Mouse (Mus musculus): ENCODE measurements around the gene Srsf7.
"Not testable (repeated sequence)": the region's sequence is repeated elsewhere in the genome, so short reads cannot be mapped to it uniquely, and the experiment has no call there.

Gene Srsf7

GRCm38 (mm10) chr17:80193075-80193474, 14.0 kb downstream of the Srsf7 start:
- DNase-seq, result no peak

- DNase-seq, result no peak
These were observed 23.5 kb downstream of the Srsf7 start for GRCm38 (mm10) chr17:80183615-80184014.

GRCm38 (mm10) chr17:80180468-80180867, 26.6 kb downstream of the Srsf7 start:
- DNase-seq, result no peak

GRCm38 (mm10) chr17:80179959-80180358, 27.1 kb downstream of the Srsf7 start:
- DNase-seq, result peak; percentile 81 to 82

GRCm38 (mm10) chr17:80178846-80179245, 28.3 kb downstream of the Srsf7 start:
- DNase-seq, result not testable (repeated sequence)

GRCm38 (mm10) chr17:80175966-80176365, 31.1 kb downstream of the Srsf7 start:
- DNase-seq, result no peak

- DNase-seq, result peak; percentile 28 to 31
These were observed 31.7 kb downstream of the Srsf7 start for GRCm38 (mm10) chr17:80175386-80175739.

GRCm38 (mm10) chr17:80174699-80175385, 32.3 kb downstream of the Srsf7 start:
- peak; percentile 33 to 44 for DNase-seq

GRCm38 (mm10) chr17:80174146-80174545, 33.0 kb downstream of the Srsf7 start:
- peak; percentile 47 for DNase-seq

- no peak for DNase-seq
These were observed 33.4 kb downstream of the Srsf7 start for GRCm38 (mm10) chr17:80173708-80174107.

- DNase-seq, result peak in 1 of 2 experiments; percentile 24
These were observed 34.3 kb downstream of the Srsf7 start for GRCm38 (mm10) chr17:80172761-80173160.

- DNase-seq, result no peak
These were observed 35.2 kb downstream of the Srsf7 start for GRCm38 (mm10) chr17:80171948-80172347.

- no peak for DNase-seq
These were observed 36.2 kb downstream of the Srsf7 start for GRCm38 (mm10) chr17:80170951-80171350.

- DNase-seq, result no peak
These were observed 37.3 kb downstream of the Srsf7 start for GRCm38 (mm10) chr17:80169792-80170191.

GRCm38 (mm10) chr17:80168425-80169182, 38.5 kb downstream of the Srsf7 start:
- DNase-seq, result no peak

- no peak for DNase-seq
These were observed 39.3 kb downstream of the Srsf7 start for GRCm38 (mm10) chr17:80167851-80168251.

- no peak for DNase-seq
These were observed 39.7 kb downstream of the Srsf7 start for GRCm38 (mm10) chr17:80167436-80167835.

- no peak for DNase-seq
These were observed 40.8 kb downstream of the Srsf7 start for GRCm38 (mm10) chr17:80166346-80166745.

GRCm38 (mm10) chr17:80165741-80166140, 41.4 kb downstream of the Srsf7 start:
- no peak for DNase-seq

GRCm38 (mm10) chr17:80163991-80164390, 43.1 kb downstream of the Srsf7 start:
- DNase-seq, result no peak

GRCm38 (mm10) chr17:80160454-80160853, 46.7 kb downstream of the Srsf7 start:
- DNase-seq, result no peak

GRCm38 (mm10) chr17:80157489-80157888, 49.6 kb downstream of the Srsf7 start:
- no peak for DNase-seq

- no peak for DNase-seq
These were observed 50.2 kb downstream of the Srsf7 start for GRCm38 (mm10) chr17:80156905-80157304.

GRCm38 (mm10) chr17:80153631-80154030, 53.5 kb downstream of the Srsf7 start:
- DNase-seq, result no peak
